Mouse (Mus musculus) forebrain, embryonic 12.5 days (tissue): Measurements from ENCODE around the gene Cd27. TPM values are rescaled to one million over a fixed set of nuclear protein-coding genes. Genes with fewer than 3 reads are reported as not detected.

Source experiments
- ATAC-seq: fragments of 200-750 bp; cut with Nextera tagmentation; 2 replicates; pipeline ENCODE4 v1.8.0; 2017; ENCODE audit warnings: moderate TSS enrichment; ENCODE audit not compliant: low FRiP score
- H3K27ac ChIP-seq: fragments of 300-500 bp; sonication (generic); 2 replicates; pipeline ENCODE4 v1.5.1; 2016; ENCODE audit warnings: mild to moderate bottlenecking
- H3K27me3 ChIP-seq: fragments of 300-500 bp; sonication (generic); 2 replicates; pipeline ENCODE4 v1.6.1; 2016; ENCODE audit warnings: mild to moderate bottlenecking
- H3K36me3 ChIP-seq: fragments of 300-500 bp; sonication (generic); replicated peaks from 2 replicates; pipeline ENCODE4 v1.6.1; 2016; ENCODE audit warnings: mild to moderate bottlenecking
- H3K4me1 ChIP-seq: fragments of 300-500 bp; sonication (generic); 2 replicates; pipeline ENCODE4 v1.6.1; 2016
- H3K4me2 ChIP-seq: fragments of 300-500 bp; sonication (generic); 2 replicates; pipeline ENCODE4 v1.6.1; 2016; ENCODE audit warnings: mild to moderate bottlenecking, moderate library complexity
- H3K4me3 ChIP-seq: fragments of 300-500 bp; sonication (generic); replicated peaks from 2 replicates; pipeline ENCODE4 v1.5.1; 2016; ENCODE audit warnings: mild to moderate bottlenecking
- H3K9ac ChIP-seq: fragments of 300-500 bp; sonication (generic); 2 replicates; pipeline ENCODE4 v1.6.1; 2016; ENCODE audit warnings: mild to moderate bottlenecking
- H3K9me3 ChIP-seq: fragments of 300-500 bp; sonication (generic); 2 replicates; pipeline ENCODE4 v1.6.1; 2016
- whole genome bisulfite sequencing: fragments of 180-500 bp; shearing (Covaris S2); methylation state at CpG from one replicate; pipeline ENCODE4 v1.1.7; 2016; 5-methylcytosine and 5-hydroxymethylcytosine counted together
- polyA plus RNA-seq: library from polyadenylated mRNA; unstranded; fragments of >200 nt; fragmentation: Nextera tagmentation; extraction: Ambion mirVana; gene quantifications from 2 replicates; pipeline ENCODE4 v1.2.1, GENCODE M21; 2016

The Cd27 gene
- polyA plus RNA-seq, 1 experiment from 2014 or later: 1.8 TPM

- H3K27ac ChIP-seq: no peak overlapping the region
- no peaks in the 10 kb centered on the region for H3K27me3 ChIP-seq
- H3K4me2 ChIP-seq: no peak overlapping the region
- no peaks in the 10 kb centered on the region for H3K36me3 ChIP-seq
- H3K4me3 ChIP-seq: no peak overlapping the region
- no peak overlapping the region for H3K9ac ChIP-seq
- H3K9me3 ChIP-seq: no peaks in the 10 kb centered on the region
- no peak for ATAC-seq
- H3K4me1 ChIP-seq: no peaks in the 10 kb centered on the region
- 92% methylated on average over 5 of the region's 5 CpGs for WGBS
Observed at GRCm38 (mm10) chr6:125239547-125239946, 2.7 kb upstream of the Cd27 start.

DNA sequence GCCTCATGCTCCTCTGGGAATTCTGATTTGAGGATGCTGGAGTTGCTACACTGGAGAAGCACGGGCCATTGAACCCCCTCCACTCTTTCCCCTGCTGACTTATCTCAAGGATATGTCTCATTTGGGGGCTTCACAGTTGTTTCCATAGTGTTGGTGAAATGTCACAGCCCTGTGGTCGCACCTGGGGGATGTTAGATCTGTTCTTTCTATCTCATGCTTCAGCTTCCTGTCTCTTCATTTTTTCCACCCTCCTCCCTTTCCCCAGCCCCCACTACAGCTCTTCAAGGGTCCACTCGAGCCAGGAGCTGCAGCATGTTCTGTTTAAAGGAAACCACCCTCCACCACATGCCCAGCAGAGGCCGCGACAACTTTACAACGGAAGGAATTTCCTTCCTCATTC is 1.6 kb upstream of the Cd27 start:
- WGBS: 88% methylated on average over 6 of the region's 6 CpGs
- no peak overlapping the region for H3K27ac ChIP-seq
- no peak overlapping the region for H3K9ac ChIP-seq
- H3K4me2 ChIP-seq: no peak overlapping the region
- H3K27me3 ChIP-seq: no peaks in the 10 kb centered on the region
- H3K36me3 ChIP-seq: no peaks in the 10 kb centered on the region
- H3K9me3 ChIP-seq: no peaks in the 10 kb centered on the region
- no peak for ATAC-seq
- no peaks in the 10 kb centered on the region for H3K4me1 ChIP-seq
- no peak overlapping the region for H3K4me3 ChIP-seq

DNA sequence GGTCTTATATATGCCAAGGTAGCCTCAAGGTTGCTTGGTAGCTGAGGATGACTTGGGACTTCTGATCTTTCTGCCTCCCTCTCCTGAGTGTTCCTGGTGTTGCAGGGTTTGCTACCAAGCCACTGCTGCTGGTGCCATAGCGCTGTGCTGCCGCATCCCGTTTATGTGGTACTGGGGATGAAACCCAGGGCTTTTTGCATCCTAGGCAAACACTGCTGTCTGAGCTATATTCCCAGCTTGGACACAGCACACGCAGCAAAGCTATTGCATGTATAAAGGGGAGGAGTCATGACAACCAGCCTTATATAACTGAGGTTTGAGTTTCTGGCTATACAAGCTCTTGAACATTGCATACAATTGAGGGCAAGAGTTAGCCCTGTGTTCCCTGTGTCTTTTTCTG is 611 bp upstream of the Cd27 start:
- H3K27me3 ChIP-seq: no peaks in the 10 kb centered on the region
- 0 out of 2 replicates have a peak, but pooled peaks cover 2% of the 10 kb centered on the region for H3K4me1 ChIP-seq
- no peak for ATAC-seq
- H3K4me2 ChIP-seq: no peak overlapping the region
- H3K9ac ChIP-seq: no peak overlapping the region
- no peak overlapping the region for H3K27ac ChIP-seq
- H3K4me3 ChIP-seq: no peak overlapping the region
- 89% methylated on average over 4 of the region's 4 CpGs for WGBS
- no peaks in the 10 kb centered on the region for H3K9me3 ChIP-seq
- no peaks in the 10 kb centered on the region for H3K36me3 ChIP-seq

GRCm38 (mm10) chr6:125236341-125236740 is 469 bp downstream of the Cd27 start:
- no peaks in the 10 kb centered on the region for H3K27me3 ChIP-seq
- 53% methylated on average over 6 of the region's 6 CpGs for WGBS
- no peak for ATAC-seq
- no peak overlapping the region for H3K27ac ChIP-seq
- H3K4me1 ChIP-seq: peaks cover 13% of the 10 kb centered on the region
- no peak overlapping the region for H3K9ac ChIP-seq
- H3K4me3 ChIP-seq: no peak overlapping the region
- no peak overlapping the region for H3K4me2 ChIP-seq
- H3K9me3 ChIP-seq: no peaks in the 10 kb centered on the region
- H3K36me3 ChIP-seq: no peaks in the 10 kb centered on the region

GRCm38 (mm10) chr6:125234520-125234828 is 2.3 kb downstream of the Cd27 start:
- Histone ChIP-seq H3K4me1 (peaks cover 20% of the 10 kb centered on the region), H3K36me3 (no peaks in the 10 kb centered on the region), H3K27ac (no peak overlapping the region), H3K4me3 (no peak overlapping the region), H3K9ac (no peak overlapping the region), H3K27me3 (no peaks in the 10 kb centered on the region), H3K4me2 (no peak overlapping the region), H3K9me3 (no peaks in the 10 kb centered on the region)
- WGBS: 68% methylated on average over 5 of the region's 5 CpGs
- ATAC-seq: no peak

DNA sequence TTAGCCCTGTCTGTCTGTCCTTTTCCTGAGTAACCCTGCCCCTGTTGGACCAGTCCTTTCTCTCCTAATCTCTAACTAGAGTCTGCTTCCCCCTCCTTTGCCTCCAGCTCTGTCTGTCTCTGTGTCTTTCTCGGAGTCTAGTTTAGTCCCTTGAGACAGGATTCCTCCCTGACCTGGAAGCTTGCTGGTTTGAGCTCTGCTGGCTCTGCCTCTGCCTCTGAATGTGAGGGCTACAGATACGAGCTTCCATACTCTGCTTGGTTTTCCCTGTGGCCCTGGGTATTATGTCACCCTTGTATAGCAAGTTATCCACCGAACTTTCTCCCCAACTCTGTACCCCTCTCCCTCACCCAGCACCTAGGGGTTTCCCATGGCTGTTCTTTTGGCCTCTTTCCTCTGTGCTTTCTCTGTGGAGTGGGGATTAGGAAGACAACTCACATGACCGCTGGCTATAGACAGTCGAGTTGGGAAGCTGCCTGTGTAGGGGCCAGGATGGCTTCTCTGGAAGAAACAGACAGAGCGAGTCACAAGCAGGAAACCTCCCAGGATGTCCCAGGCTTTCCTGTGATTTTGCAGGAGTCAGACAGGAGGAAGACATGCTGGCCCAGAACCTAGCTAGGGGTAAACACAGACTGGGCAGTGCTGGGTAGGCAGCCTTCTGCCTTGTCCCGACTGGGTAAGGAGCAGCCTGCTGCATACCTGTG is 2.8 kb downstream of the Cd27 start:
- 61% methylated on average over 7 of the region's 7 CpGs for WGBS

DNA sequence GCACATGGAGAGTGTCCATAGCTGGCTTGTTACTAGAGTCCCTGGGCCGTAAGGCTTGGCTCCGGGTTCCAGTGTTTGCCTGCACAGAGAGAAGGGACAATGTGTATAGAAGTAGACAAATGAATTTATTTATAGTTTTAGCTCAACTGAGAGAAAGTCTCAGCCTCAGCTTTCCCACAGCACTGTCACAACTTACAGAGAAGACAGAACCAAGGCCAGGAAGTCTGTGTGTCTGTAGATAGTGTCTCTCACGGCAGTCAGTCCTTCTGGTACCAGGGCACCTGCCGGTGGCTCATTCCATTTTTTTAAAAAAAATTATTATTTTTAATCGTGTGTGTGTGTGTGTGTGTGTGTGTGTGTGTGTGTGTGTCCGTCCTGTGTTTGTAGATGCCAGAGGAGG is 4.3 kb downstream of the Cd27 start:
- H3K4me3 ChIP-seq: no peak overlapping the region
- H3K4me2 ChIP-seq: no peak overlapping the region
- no peaks in the 10 kb centered on the region for H3K9me3 ChIP-seq
- ATAC-seq: no peak
- no peaks in the 10 kb centered on the region for H3K36me3 ChIP-seq
- WGBS: 85% methylated on average over 6 of the region's 6 CpGs
- no peak overlapping the region for H3K9ac ChIP-seq
- H3K4me1 ChIP-seq: peaks cover 20% of the 10 kb centered on the region
- no peak overlapping the region for H3K27ac ChIP-seq
- H3K27me3 ChIP-seq: no peaks in the 10 kb centered on the region

More for the DNA sequence above, 2.8 kb downstream of the Cd27 start:
- H3K36me3 ChIP-seq: no peaks in the 10 kb centered on the region
- H3K4me2 ChIP-seq: no peak overlapping the region
- no peak overlapping the region for H3K27ac ChIP-seq
- peaks cover 20% of the 10 kb centered on the region for H3K4me1 ChIP-seq
- no peak for ATAC-seq
- no peaks in the 10 kb centered on the region for H3K27me3 ChIP-seq
- no peaks in the 10 kb centered on the region for H3K9me3 ChIP-seq
- H3K4me3 ChIP-seq: no peak overlapping the region
- H3K9ac ChIP-seq: no peak overlapping the region

- Histone ChIP-seq H3K4me2 (peak overlapping the region; percentile 79), H3K27me3 (no peaks in the 10 kb centered on the region), H3K27ac (no peak overlapping the region), H3K9ac (peak overlapping the region; percentile 61; the same call in 1 of the 2 replicates), H3K9me3 (no peaks in the 10 kb centered on the region), H3K36me3 (no peaks in the 10 kb centered on the region), H3K4me3 (peak overlapping the region; percentile 41), H3K4me1 (peaks cover 20% of the 10 kb centered on the region)
- 53% methylated on average over 4 of the region's 4 CpGs for WGBS
- ATAC-seq: peak; percentile 42; the same call in 1 of the 2 replicates
Observed at GRCm38 (mm10) chr6:125232045-125232437, 4.8 kb downstream of the Cd27 start.

DNA sequence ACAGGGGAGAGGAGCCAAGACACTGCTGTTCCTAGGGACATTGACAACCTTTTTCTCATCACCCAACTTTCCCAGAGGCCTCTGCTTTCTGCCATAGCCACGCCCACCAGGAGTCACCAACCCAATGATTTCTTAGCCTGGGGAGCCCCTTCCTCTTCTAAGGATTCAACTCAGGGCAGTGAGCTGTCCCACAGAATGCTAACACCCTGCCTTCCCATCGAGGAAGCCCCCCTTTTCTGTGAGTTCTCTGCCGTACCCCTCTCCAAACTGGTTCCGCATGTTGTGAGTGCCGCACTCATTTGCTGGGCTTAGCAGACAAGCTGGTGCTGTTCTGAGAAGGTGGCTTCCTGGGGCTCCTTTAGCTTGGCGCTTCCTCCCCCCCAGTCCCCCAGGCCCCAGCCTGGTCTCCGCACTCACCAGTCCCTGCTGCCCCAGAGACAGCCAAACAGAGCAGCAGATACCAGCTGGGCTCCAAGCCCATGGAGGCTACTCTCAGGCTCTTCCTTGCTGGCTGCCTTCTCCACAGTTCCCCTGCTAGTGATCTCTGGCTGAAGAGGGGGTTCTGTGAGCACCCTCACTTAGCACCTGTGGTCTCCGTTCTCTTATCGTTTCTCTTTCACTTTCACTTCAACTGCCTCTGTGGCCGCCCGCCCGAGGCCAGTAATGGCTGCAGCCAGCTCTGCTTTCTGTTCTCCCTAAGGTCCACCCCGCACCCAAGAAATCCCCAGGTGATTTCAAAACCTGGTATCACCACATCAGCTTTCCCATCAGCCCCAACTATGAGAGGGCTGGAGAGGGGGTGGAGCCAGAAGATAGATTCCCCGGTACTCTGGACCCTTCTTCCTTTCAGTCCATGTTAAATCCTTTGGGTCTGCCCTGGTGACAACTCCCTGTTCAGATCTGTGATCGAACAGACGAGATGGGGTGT is 5.4 kb downstream of the Cd27 start, which contains the start of gene Tapbpl:
Tapbpl (minus strand) TSS at position 744 of the 928 bp plus-strand sequence.
- peaks cover 20% of the 10 kb centered on the region for H3K4me1 ChIP-seq
- peak within 1 kb of the TSS; percentile 79 for H3K4me2 ChIP-seq
- peak within 1 kb of the TSS; percentile 41 for H3K4me3 ChIP-seq
- no peaks in the 10 kb centered on the region for H3K27me3 ChIP-seq
- 10% methylated on average over 16 of the region's 16 CpGs for WGBS
- peak within 1 kb of the TSS; percentile 31; the same call in 1 of the 2 replicates for H3K27ac ChIP-seq
- no peaks in the 10 kb centered on the region for H3K36me3 ChIP-seq
- H3K9me3 ChIP-seq: no peaks in the 10 kb centered on the region
- ATAC-seq: peak; percentile 76
- peak within 1 kb of the TSS; percentile 61 for H3K9ac ChIP-seq

- Histone ChIP-seq H3K36me3 (no peaks in the 10 kb centered on the region), H3K27me3 (no peaks in the 10 kb centered on the region), H3K4me3 (no peak overlapping the region), H3K4me2 (no peak overlapping the region), H3K9me3 (no peaks in the 10 kb centered on the region), H3K27ac (no peak overlapping the region), H3K4me1 (peaks cover 20% of the 10 kb centered on the region), H3K9ac (no peak overlapping the region)
- WGBS: 61% methylated on average over 9 of the region's 9 CpGs
- no peak for ATAC-seq
Observed at GRCm38 (mm10) chr6:125230571-125230970, 6.2 kb downstream of the Cd27 start.

GRCm38 (mm10) chr6:125225518-125226115 is 11.2 kb downstream of the Cd27 start:
- no peak overlapping the region for H3K27ac ChIP-seq
- peaks cover 2% of the 10 kb centered on the region; the same call in 1 of the 2 replicates for H3K4me1 ChIP-seq
- no peaks in the 10 kb centered on the region for H3K27me3 ChIP-seq
- 84% methylated on average over 5 of the region's 5 CpGs for WGBS
- no peaks in the 10 kb centered on the region; the same call in 1 of the 2 replicates for H3K36me3 ChIP-seq
- ATAC-seq: no peak
- H3K9ac ChIP-seq: no peak overlapping the region
- H3K4me3 ChIP-seq: no peak overlapping the region
- no peak overlapping the region for H3K4me2 ChIP-seq
- H3K9me3 ChIP-seq: no peaks in the 10 kb centered on the region

GRCm38 (mm10) chr6:125222577-125222976 is 14.2 kb downstream of the Cd27 start:
- no peak overlapping the region for H3K4me3 ChIP-seq

More at GRCm38 (mm10) chr6:125222577-125222976, 14.2 kb downstream of the Cd27 start:
- no peak overlapping the region for H3K9ac ChIP-seq
- no peaks in the 10 kb centered on the region for H3K27me3 ChIP-seq
- H3K4me2 ChIP-seq: no peak overlapping the region
- peaks cover 5% of the 10 kb centered on the region; the same call in 1 of the 2 replicates for H3K36me3 ChIP-seq
- ATAC-seq: no peak
- 76% methylated on average over 3 of the region's 3 CpGs for WGBS
- no peaks in the 10 kb centered on the region for H3K4me1 ChIP-seq
- no peak overlapping the region for H3K27ac ChIP-seq
- no peaks in the 10 kb centered on the region for H3K9me3 ChIP-seq
